Mouse (Mus musculus) heart, embryonic 15.5 days (tissue): Measurements from ENCODE around the gene Lyrm2. TPM values are rescaled to one million over a fixed set of nuclear protein-coding genes. Genes with fewer than 3 reads are reported as not detected.

Experiments used
- ATAC-seq: fragments of 200-750 bp; cut with Nextera tagmentation; replicated peaks from 2 replicates; pipeline ENCODE4 v1.8.0; 2017; ENCODE audit warnings: low read depth, moderate TSS enrichment; ENCODE audit not compliant: insufficient number of reproducible peaks, insufficient read depth, low FRiP score
- H3K27ac ChIP-seq: fragments of 300-500 bp; sonication (generic); 2 replicates; pipeline ENCODE4 v1.5.1; 2015; ENCODE audit warnings: mild to moderate bottlenecking, inconsistent platforms
- H3K27me3 ChIP-seq: fragments of 300-500 bp; sonication (generic); 2 replicates; pipeline ENCODE4 v1.6.1; 2015; ENCODE audit warnings: inconsistent platforms
- H3K36me3 ChIP-seq: fragments of 300-500 bp; sonication (generic); 2 replicates; pipeline ENCODE4 v1.6.1; 2015; ENCODE audit warnings: mild to moderate bottlenecking, inconsistent platforms
- H3K4me1 ChIP-seq: fragments of 300-500 bp; sonication (generic); replicated peaks from 2 replicates; pipeline ENCODE4 v1.6.1; 2015; ENCODE audit warnings: inconsistent platforms
- H3K4me2 ChIP-seq: fragments of 300-500 bp; sonication (generic); 2 replicates; pipeline ENCODE4 v1.6.1; 2015; ENCODE audit warnings: inconsistent platforms, mild to moderate bottlenecking, moderate library complexity
- H3K4me3 ChIP-seq: fragments of 300-500 bp; sonication (generic); 2 replicates; pipeline ENCODE4 v1.5.1; 2015; ENCODE audit warnings: mild to moderate bottlenecking, inconsistent platforms
- H3K9ac ChIP-seq: fragments of 300-500 bp; sonication (generic); 2 replicates; pipeline ENCODE4 v1.6.1; 2015; ENCODE audit warnings: mild to moderate bottlenecking, inconsistent platforms
- H3K9me3 ChIP-seq: fragments of 300-500 bp; sonication (generic); replicated peaks from 2 replicates; pipeline ENCODE4 v1.6.1; 2016; ENCODE audit warnings: inconsistent platforms
- WGBS: fragments of 180-500 bp; shearing (Covaris S2); methylation state at CpG from one replicate; pipeline ENCODE4 v1.1.7; 2015; ENCODE audit warnings: mixed read lengths; 5-methylcytosine and 5-hydroxymethylcytosine counted together
- polyA plus RNA-seq: library from polyadenylated mRNA; unstranded; fragments of >200 nt; fragmentation: Nextera tagmentation; extraction: Ambion mirVana; gene quantifications from 2 replicates; pipeline ENCODE4 v1.2.1, GENCODE M21; 2015

Lyrm2 gene
- polyA plus RNA-seq: 101 and 125 TPM in 2 replicates

DNA sequence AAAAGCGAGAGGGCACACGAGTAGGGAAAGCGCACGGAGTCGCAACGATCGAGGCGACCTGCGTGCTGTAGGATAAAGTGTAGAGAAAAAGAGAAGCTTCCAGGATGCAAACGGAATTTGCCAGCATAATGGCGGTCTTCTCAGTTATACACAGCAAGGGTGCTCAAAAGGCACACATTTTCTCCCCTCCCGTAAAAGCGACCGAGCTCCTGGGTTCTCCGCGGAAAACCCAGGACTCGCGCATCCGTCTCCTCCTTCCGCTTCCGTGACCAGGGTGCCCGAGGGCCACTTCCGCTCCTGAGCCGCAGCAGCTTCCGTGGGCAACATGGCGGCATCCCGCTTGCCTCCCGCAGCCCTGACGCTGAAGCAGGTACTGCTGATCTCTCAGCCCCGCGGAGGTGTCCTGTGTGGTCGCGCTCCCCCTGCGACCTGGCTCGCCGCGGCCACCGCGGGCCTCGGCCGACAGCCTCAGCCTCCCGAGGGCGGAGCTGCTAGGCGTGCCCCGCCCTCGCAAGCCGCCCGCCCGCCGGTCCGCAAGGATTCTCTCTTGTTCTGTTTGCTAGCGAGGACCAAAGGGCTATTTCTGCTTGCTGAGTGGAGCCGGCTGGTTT, at the start of gene Lyrm2:
Gene Lyrm2 (plus strand): TSS at position 288 of the 611 bp plus-strand sequence.
- H3K9me3 ChIP-seq: no peaks in the 10 kb centered on the region
- H3K4me3 ChIP-seq: peak within 1 kb of the TSS; percentile 88
- H3K36me3 ChIP-seq: no peaks in the 10 kb centered on the region; the same call in 1 of the 2 replicates
- peak within 1 kb of the TSS; percentile 77 for H3K4me2 ChIP-seq
- peaks cover 7% of the 10 kb centered on the region for H3K4me1 ChIP-seq
- ATAC-seq: peak; percentile 86
- H3K27ac ChIP-seq: peak within 1 kb of the TSS; percentile 99
- peak within 1 kb of the TSS; percentile 91 for H3K9ac ChIP-seq
- H3K27me3 ChIP-seq: no peaks in the 10 kb centered on the region
- under 1% methylated on average over 53 of the region's 53 CpGs for WGBS

GRCm38 (mm10) chr4:32750711-32751110, 49.3 kb upstream of the Lyrm2 start:
- Histone ChIP-seq H3K27me3 (no peaks in the 10 kb centered on the region), H3K36me3 (peaks cover 75% of the 10 kb centered on the region), H3K27ac (no peak overlapping the region), H3K9me3 (no peaks in the 10 kb centered on the region), H3K4me3 (no peak overlapping the region), H3K4me2 (no peak overlapping the region), H3K4me1 (no peaks in the 10 kb centered on the region), H3K9ac (no peak overlapping the region)
- ATAC-seq: no peak
- WGBS: 86% methylated on average over 1 of the region's 1 CpGs

- Histone ChIP-seq H3K9ac (no peak overlapping the region), H3K27ac (no peak overlapping the region), H3K36me3 (peaks cover 61% of the 10 kb centered on the region), H3K9me3 (no peaks in the 10 kb centered on the region), H3K4me3 (no peak overlapping the region), H3K4me1 (no peaks in the 10 kb centered on the region), H3K4me2 (no peak overlapping the region), H3K27me3 (no peaks in the 10 kb centered on the region)
- WGBS: 92% methylated on average over 2 of the region's 2 CpGs
- ATAC-seq: no peak
These were observed 42.6 kb upstream of the Lyrm2 start for GRCm38 (mm10) chr4:32757430-32757829.

GRCm38 (mm10) chr4:32767471-32767870, 32.6 kb upstream of the Lyrm2 start:
- H3K4me2 ChIP-seq: no peak overlapping the region
- H3K27ac ChIP-seq: no peak overlapping the region
- 94% methylated on average over 7 of the region's 7 CpGs for WGBS
- no peak overlapping the region for H3K9ac ChIP-seq
- no peaks in the 10 kb centered on the region for H3K4me1 ChIP-seq
- peaks cover 33% of the 10 kb centered on the region for H3K36me3 ChIP-seq
- H3K9me3 ChIP-seq: no peaks in the 10 kb centered on the region
- no peak overlapping the region for H3K4me3 ChIP-seq
- H3K27me3 ChIP-seq: no peaks in the 10 kb centered on the region
- no peak for ATAC-seq

GRCm38 (mm10) chr4:32768046-32768445, 32.0 kb upstream of the Lyrm2 start:
- WGBS: 87% methylated on average over 10 of the region's 10 CpGs

DNA sequence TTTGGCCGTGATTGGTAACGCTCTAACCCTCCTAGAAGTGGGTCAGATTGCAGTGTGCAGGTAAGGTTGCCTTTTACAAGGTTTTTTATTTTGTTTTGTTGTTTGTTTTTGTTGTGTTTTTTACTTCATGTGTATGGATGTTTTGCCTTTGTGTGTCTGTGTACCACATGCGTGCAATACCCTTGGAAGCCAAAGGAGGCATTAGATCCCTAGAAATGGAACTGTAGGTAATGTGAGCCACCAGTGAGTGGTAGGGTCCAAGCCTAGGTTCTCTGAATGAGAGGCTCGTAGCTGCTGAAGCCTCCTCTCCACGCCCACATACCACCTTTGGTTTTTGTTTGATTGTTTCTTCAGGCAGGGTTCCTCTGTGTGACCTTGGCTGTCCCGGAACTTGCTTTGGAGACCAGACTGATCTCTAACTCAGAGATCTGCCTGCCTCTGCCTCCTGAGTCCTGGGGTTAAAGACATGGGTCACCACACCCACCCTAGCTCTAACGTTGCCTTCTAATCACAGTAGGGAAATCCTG, 29.7 kb upstream of the Lyrm2 start:
- Histone ChIP-seq H3K9ac (no peak overlapping the region), H3K4me1 (no peaks in the 10 kb centered on the region), H3K4me3 (no peak overlapping the region), H3K9me3 (no peaks in the 10 kb centered on the region), H3K4me2 (no peak overlapping the region), H3K27me3 (no peaks in the 10 kb centered on the region), H3K36me3 (peaks cover 43% of the 10 kb centered on the region), H3K27ac (no peak overlapping the region)
- ATAC-seq: no peak
- WGBS: 92% methylated on average over 7 of the region's 7 CpGs

More at GRCm38 (mm10) chr4:32768046-32768445, 32.0 kb upstream of the Lyrm2 start:
- H3K27ac ChIP-seq: no peak overlapping the region
- H3K4me3 ChIP-seq: no peak overlapping the region
- H3K9ac ChIP-seq: no peak overlapping the region
- peaks cover 31% of the 10 kb centered on the region for H3K36me3 ChIP-seq
- H3K4me2 ChIP-seq: no peak overlapping the region
- ATAC-seq: no peak
- H3K27me3 ChIP-seq: no peaks in the 10 kb centered on the region
- no peaks in the 10 kb centered on the region for H3K4me1 ChIP-seq
- no peaks in the 10 kb centered on the region for H3K9me3 ChIP-seq

DNA sequence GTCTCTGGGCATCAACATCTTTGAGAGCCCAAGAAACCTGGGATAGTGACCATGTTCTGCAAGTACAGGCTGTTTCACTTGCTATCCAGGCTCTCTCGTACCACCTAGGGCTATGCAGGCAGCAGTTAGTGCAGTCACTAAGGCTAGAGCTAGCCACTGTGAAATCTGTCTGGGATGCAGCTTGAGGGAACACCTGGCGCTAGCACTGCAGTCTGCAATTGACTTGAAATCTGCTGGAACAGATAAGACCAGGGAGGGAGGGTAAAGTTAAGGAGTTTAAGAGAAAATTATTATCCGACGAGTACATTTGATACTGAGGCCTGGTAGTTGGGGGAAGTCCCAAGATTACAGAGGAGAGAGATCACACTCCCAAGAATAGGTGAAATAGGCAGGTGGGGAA, 20.1 kb upstream of the Lyrm2 start:
- no peak overlapping the region for H3K27ac ChIP-seq
- no peak for ATAC-seq
- no peaks in the 10 kb centered on the region for H3K4me1 ChIP-seq
- no peaks in the 10 kb centered on the region for H3K27me3 ChIP-seq
- WGBS: 94% methylated on average over 4 of the region's 4 CpGs
- H3K9ac ChIP-seq: no peak overlapping the region
- no peak overlapping the region for H3K4me3 ChIP-seq
- H3K36me3 ChIP-seq: peaks cover 13% of the 10 kb centered on the region
- no peaks in the 10 kb centered on the region for H3K9me3 ChIP-seq
- H3K4me2 ChIP-seq: no peak overlapping the region

DNA sequence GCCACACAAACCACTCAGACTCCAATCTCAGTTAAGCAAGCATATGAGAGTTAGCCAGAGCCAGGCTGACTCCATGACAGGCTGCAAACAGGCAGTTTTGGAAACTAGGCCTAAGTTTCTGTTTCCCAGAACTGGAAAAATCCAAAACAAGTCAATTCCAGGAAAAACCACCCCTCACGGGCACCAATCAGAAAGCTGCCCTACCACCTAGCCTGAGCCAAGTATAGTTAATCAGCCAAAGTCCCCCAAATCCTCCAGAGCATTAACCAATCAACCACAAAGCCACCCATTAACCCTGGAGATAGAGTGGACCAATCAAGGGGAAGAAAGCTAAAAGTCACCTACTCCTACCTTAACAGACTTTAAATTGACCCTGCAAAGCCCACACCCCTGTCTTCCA, 12.9 kb upstream of the Lyrm2 start:
- H3K9me3 ChIP-seq: no peaks in the 10 kb centered on the region
- WGBS: 96% methylated on average over 1 of the region's 1 CpGs
- no peak overlapping the region for H3K9ac ChIP-seq
- ATAC-seq: no peak
- no peaks in the 10 kb centered on the region for H3K36me3 ChIP-seq
- no peaks in the 10 kb centered on the region for H3K4me1 ChIP-seq
- H3K4me3 ChIP-seq: no peak overlapping the region
- no peaks in the 10 kb centered on the region for H3K27me3 ChIP-seq
- H3K27ac ChIP-seq: no peak overlapping the region
- no peak overlapping the region for H3K4me2 ChIP-seq

GRCm38 (mm10) chr4:32789020-32789419, 11.0 kb upstream of the Lyrm2 start:
- Histone ChIP-seq H3K4me2 (no peak overlapping the region), H3K9me3 (no peaks in the 10 kb centered on the region), H3K27me3 (no peaks in the 10 kb centered on the region), H3K4me1 (no peaks in the 10 kb centered on the region), H3K27ac (no peak overlapping the region), H3K4me3 (no peak overlapping the region), H3K9ac (no peak overlapping the region), H3K36me3 (no peaks in the 10 kb centered on the region)
- WGBS: 71% methylated on average over 4 of the region's 4 CpGs
- no peak for ATAC-seq

DNA sequence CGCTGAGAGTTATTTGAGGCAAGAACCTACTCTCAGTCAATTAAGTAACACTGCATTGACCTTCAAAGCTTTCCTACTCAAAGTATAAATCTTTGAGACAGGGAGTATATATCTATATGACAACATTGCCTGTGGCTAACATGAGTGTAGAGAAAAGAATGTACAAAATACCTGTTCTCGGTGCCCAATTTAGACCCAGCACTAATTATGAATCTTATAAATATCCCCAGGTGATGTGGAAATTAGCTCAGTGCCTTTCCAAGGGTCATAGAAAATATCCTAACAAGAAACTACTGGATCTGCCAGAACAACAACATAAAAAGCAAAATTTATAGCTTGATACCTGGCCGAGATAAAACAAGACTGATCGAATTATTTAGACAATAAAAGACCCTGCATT, 1.1 kb upstream of the Lyrm2 start:
- Histone ChIP-seq H3K4me1 (peaks cover 7% of the 10 kb centered on the region), H3K4me2 (no peak overlapping the region), H3K9me3 (no peaks in the 10 kb centered on the region), H3K9ac (no peak overlapping the region), H3K27ac (no peak overlapping the region), H3K27me3 (no peaks in the 10 kb centered on the region), H3K4me3 (no peak overlapping the region), H3K36me3 (no peaks in the 10 kb centered on the region; the same call in 1 of the 2 replicates)
- 93% methylated on average over 4 of the region's 4 CpGs for WGBS
- no peak for ATAC-seq

DNA sequence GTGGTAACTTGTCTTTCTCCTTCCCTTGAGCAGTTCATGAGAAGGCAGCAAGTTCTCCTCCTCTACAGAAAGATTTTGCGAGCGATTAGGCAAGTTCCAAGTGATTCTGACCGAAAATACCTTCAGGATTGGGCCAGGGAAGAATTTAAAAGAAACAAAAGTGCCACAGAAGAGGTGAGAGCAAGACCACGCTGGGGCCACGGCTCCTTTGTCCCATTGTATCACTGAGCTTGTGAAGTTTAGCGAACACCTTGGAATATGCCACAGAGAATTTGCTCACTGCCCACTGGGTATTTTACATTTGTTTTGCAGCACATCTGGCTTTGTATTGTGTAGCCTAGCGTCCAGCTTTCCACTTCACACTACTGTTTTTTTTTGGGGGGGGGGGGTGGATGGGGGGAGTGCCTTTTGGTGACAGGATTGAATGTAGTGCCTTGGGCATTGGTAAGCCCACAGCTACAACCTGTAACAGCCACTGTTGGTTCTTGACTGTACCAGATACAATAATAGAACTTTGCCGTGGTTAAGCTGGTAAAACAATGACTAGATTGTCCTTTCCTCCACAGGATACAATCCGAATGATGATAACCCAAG, 621 bp downstream of the Lyrm2 start:
- ATAC-seq: no peak
- no peaks in the 10 kb centered on the region; the same call in 1 of the 2 replicates for H3K36me3 ChIP-seq

GRCm38 (mm10) chr4:32817478-32817877, 17.4 kb downstream of the Lyrm2 start:
- H3K27me3 ChIP-seq: no peaks in the 10 kb centered on the region
- ATAC-seq: no peak
- H3K4me3 ChIP-seq: no peak overlapping the region
- H3K9ac ChIP-seq: no peak overlapping the region
- H3K4me1 ChIP-seq: no peaks in the 10 kb centered on the region
- H3K4me2 ChIP-seq: no peak overlapping the region
- H3K27ac ChIP-seq: no peak overlapping the region
- H3K9me3 ChIP-seq: no peaks in the 10 kb centered on the region
- H3K36me3 ChIP-seq: no peaks in the 10 kb centered on the region
- WGBS: 70% methylated on average over 5 of the region's 5 CpGs

More for the DNA sequence above, 621 bp downstream of the Lyrm2 start:
- WGBS: 9% methylated on average over 9 of the region's 9 CpGs
- peak overlapping the region; percentile 99 for H3K27ac ChIP-seq
- H3K27me3 ChIP-seq: no peaks in the 10 kb centered on the region
- H3K4me1 ChIP-seq: peaks cover 7% of the 10 kb centered on the region
- peak overlapping the region; percentile 88 for H3K4me3 ChIP-seq
- H3K9me3 ChIP-seq: no peaks in the 10 kb centered on the region
- H3K4me2 ChIP-seq: peak overlapping the region; percentile 77
- H3K9ac ChIP-seq: peak overlapping the region; percentile 91
